In genomic region chr3:51753262-51753661, GRCm38 (mm10) we compare ENCODE assay signal across 19 mouse cellular contexts.
DNase-seq lines count a peak whose midpoint lies in the region; ATAC-seq and TF ChIP-seq lines count a peak whose summit lies in the region.
"Had no signal": no experiment of that assay in that cellular context is flagged by ENCODE, and none has a peak within 500 bp of the region (broad histone marks: within the 10 kb centered on the region; RNA-seq: fewer than 3 reads in every experiment).

No protein-coding gene starts in this region.

- 58% methylated on average over 5 of the region's 5 CpGs for WGBS in kidney, adult 2 months
- 73% methylated on average over 5 of the region's 5 CpGs for WGBS in kidney, embryonic 14.5 days
- 53% methylated on average over 5 of the region's 5 CpGs for WGBS in lung, postnatal 0 days

- no peak overlapping the region for H3K27ac ChIP-seq in kidney, adult 2 months (ENCODE audit: insufficient read depth, low read depth, low read length)
- H3K27ac ChIP-seq in kidney, embryonic 14.5 days (ENCODE audit: low read depth, low read length), result no peak overlapping the region
- no peak overlapping the region for H3K27ac ChIP-seq in lung, postnatal 0 days (ENCODE audit: low read length)
- H3K27ac ChIP-seq: embryonic facial prominence, embryonic 12.5 days; hindbrain, embryonic 12.5 days had no signal

- peaks cover 12% of the 10 kb centered on the region for H3K4me1 ChIP-seq in kidney, adult 2 months (ENCODE audit: control insufficient read depth, insufficient read depth, low read length)
- peaks cover 27% of the 10 kb centered on the region for H3K4me1 ChIP-seq in kidney, embryonic 14.5 days (ENCODE audit: control insufficient read depth, insufficient read depth, low read length)
- peaks cover 12% of the 10 kb centered on the region for H3K4me1 ChIP-seq in lung, postnatal 0 days (ENCODE audit: insufficient read depth, low read depth, low read length)

- TF ChIP-seq EP300 in lung, postnatal 0 days (IDR thresholded peaks at IDR 0.05), result no peak

- TF ChIP-seq POLR2A in kidney, adult 2 months (IDR thresholded peaks at IDR 0.05; ENCODE audit: low read depth, low read length), result no peak

- no peak overlapping the region for H3K4me3 ChIP-seq in kidney, adult 2 months (ENCODE audit: insufficient read depth, low read depth, low read length)
- H3K4me3 ChIP-seq in kidney, embryonic 14.5 days (ENCODE audit: low read length), result no peak overlapping the region
- H3K4me3 ChIP-seq in lung, postnatal 0 days (ENCODE audit: low read depth, low read length), result no peak overlapping the region
- H3K4me3 ChIP-seq: embryonic facial prominence, embryonic 12.5 days; heart, embryonic 12.5 days; hindbrain, embryonic 12.5 days had no signal

- TF ChIP-seq CTCF in kidney, adult 2 months (conservative IDR thresholded peaks at IDR 0.05; ENCODE audit: insufficient read depth, insufficient read length, low read depth, low read length), result no peak
- 0 out of 2 replicates have a peak, but pooled peaks have one; percentile 13 for TF ChIP-seq CTCF in lung, postnatal 0 days (IDR thresholded peaks at IDR 0.05)

- no peak for ATAC-seq in kidney, embryonic 14.5 days (ENCODE audit: low FRiP score, low TSS enrichment)
- ATAC-seq in lung, postnatal 0 days, result no peak
- ATAC-seq: forebrain, embryonic 16.5 days; hindbrain, embryonic 16.5 days; inflammation-experienced regulatory T-cells, adult 6 months had no signal

- H3K9me3 ChIP-seq in kidney, embryonic 14.5 days (ENCODE audit: control insufficient read depth, low read length), result peaks cover 2% of the 10 kb centered on the region; the same call in 1 of the 2 replicates
- H3K9me3 ChIP-seq in lung, postnatal 0 days (ENCODE audit: low read length), result no peaks in the 10 kb centered on the region
- H3K9me3 ChIP-seq: embryonic facial prominence, embryonic 12.5 days; heart, embryonic 12.5 days; hindbrain, embryonic 12.5 days had no signal

- no peak overlapping the region for H3K4me2 ChIP-seq in kidney, embryonic 14.5 days (replicated peaks; ENCODE audit: low read depth, low read length)
- H3K4me2 ChIP-seq in lung, postnatal 0 days (replicated peaks; ENCODE audit: low read depth, low read length), result no peak overlapping the region
- H3K4me2 ChIP-seq: embryonic facial prominence, embryonic 12.5 days; heart, embryonic 12.5 days; hindbrain, embryonic 12.5 days had no signal

- no peaks in the 10 kb centered on the region for H3K36me3 ChIP-seq in kidney, adult 2 months (ENCODE audit: control insufficient read depth, insufficient read depth, low read length)
- no peaks in the 10 kb centered on the region for H3K36me3 ChIP-seq in kidney, embryonic 14.5 days (ENCODE audit: control insufficient read depth, insufficient read depth, low read length)
- H3K36me3 ChIP-seq in lung, postnatal 0 days (ENCODE audit: insufficient read depth, low read length), result no peaks in the 10 kb centered on the region
- H3K36me3 ChIP-seq: embryonic facial prominence, embryonic 12.5 days; heart, embryonic 12.5 days; hindbrain, embryonic 12.5 days had no signal

- DNase-seq in cerebellum, adult 9-10 months, result peak; percentile 37
- DNase-seq in cerebellum, postnatal 10 days, result no peak
- peak; percentile 36 for DNase-seq in kidney, adult 2 months
- DNase-seq in lung, postnatal 0 days (ENCODE audit: low spot score), result no peak
- no peak for DNase-seq in lung, postnatal 4 days
- no peak for DNase-seq in ovary, postnatal 36 days (ENCODE audit: low spot score)
- DNase-seq: adrenal gland, adult 2 months; adrenal gland, postnatal 25 days; cerebellum, adult 11 months; cerebellum, adult 9-11 months; gastrocnemius, postnatal 14 days; heart, postnatal 4 days had no signal

- H3K27me3 ChIP-seq in kidney, adult 2 months (replicated peaks; ENCODE audit: control insufficient read depth, insufficient read depth, low read length), result no peaks in the 10 kb centered on the region
- H3K27me3 ChIP-seq in kidney, embryonic 14.5 days (ENCODE audit: control insufficient read depth, insufficient read depth, low read length), result no peaks in the 10 kb centered on the region
- H3K27me3 ChIP-seq in lung, postnatal 0 days (replicated peaks; ENCODE audit: insufficient read depth, low read length), result no peaks in the 10 kb centered on the region
- H3K27me3 ChIP-seq: embryonic facial prominence, embryonic 12.5 days; heart, embryonic 12.5 days; hindbrain, embryonic 12.5 days had no signal

- H3K9ac ChIP-seq in kidney, embryonic 14.5 days (ENCODE audit: low read depth, low read length), result no peak overlapping the region
- H3K9ac ChIP-seq in lung, postnatal 0 days (replicated peaks; ENCODE audit: low read depth), result no peak overlapping the region
- H3K9ac ChIP-seq: embryonic facial prominence, embryonic 12.5 days; heart, embryonic 12.5 days; hindbrain, embryonic 12.5 days had no signal

Comparison
In these comparisons a context has a peak if more than half of its experiments do, and no peak if none do; other contexts are left out.
1. DNase-seq: peak in cerebellum, adult 9-10 months (single experiment) and kidney, adult 2 months (single experiment); none in cerebellum, postnatal 10 days (0 of 2), lung, postnatal 0 days (single experiment), lung, postnatal 4 days (0 of 2) and ovary, postnatal 36 days (single experiment).